Mouse (Mus musculus): ENCODE results near the gene Ttbk1. TPM values are rescaled to one million over a fixed set of nuclear protein-coding genes. Genes with fewer than 3 reads are reported as not detected.

Gene Ttbk1
- polyA plus RNA-seq, 2 experiments = 0.06 to 0.31 TPM

- Histone ChIP-seq H3K36me3 (ENCODE audit: control insufficient read depth, insufficient read depth, low read length) (peaks cover 3% of the 10 kb centered on the region; the same call in 1 of the 2 replicates), H3K4me3 (replicated peaks; ENCODE audit: low read length) (no peak overlapping the region), H3K9me3 (ENCODE audit: control insufficient read depth, low read length) (no peaks in the 10 kb centered on the region), H3K4me1 (ENCODE audit: control insufficient read depth, insufficient read depth, low read length) (peaks cover 6% of the 10 kb centered on the region), H3K9ac (ENCODE audit: low read depth, low read length, severe bottlenecking) (no peak overlapping the region), H3K27ac (replicated peaks; ENCODE audit: low read depth, low read length) (no peak overlapping the region), H3K4me2 (replicated peaks; ENCODE audit: low read depth, low read length, severe bottlenecking) (no peak overlapping the region), H3K27me3 (ENCODE audit: control insufficient read depth, insufficient read depth, low read length) (no peaks in the 10 kb centered on the region)
- ATAC-seq (ENCODE audit: low FRiP score, low read depth) = no peak
- 83% methylated on average over 5 of the region's 5 CpGs for WGBS
- TF ChIP-seq POLR2A (IDR thresholded peaks at IDR 0.05; ENCODE audit: borderline replicate concordance, extremely low read depth, insufficient read depth, insufficient read length) = no peak
- no peak for DNase-seq (ENCODE audit: low spot score)
These were observed 8.0 kb upstream of the Ttbk1 start for GRCm38 (mm10) chr17:46495486-46495885.

- WGBS = 2% methylated on average over 4 of the region's 22 CpGs
These were observed 480 bp downstream of the Ttbk1 start for GRCm38 (mm10) chr17:46486995-46487394.

GRCm38 (mm10) chr17:46484461-46484875, 3.0 kb downstream of the Ttbk1 start:
- no peak overlapping the region for H3K4me3 ChIP-seq (replicated peaks; ENCODE audit: low read length)
- H3K27me3 ChIP-seq (ENCODE audit: control insufficient read depth, insufficient read depth, low read length) = peaks cover 63% of the 10 kb centered on the region
- H3K27ac ChIP-seq (replicated peaks; ENCODE audit: low read depth, low read length) = no peak overlapping the region
- no peak for TF ChIP-seq POLR2A (IDR thresholded peaks at IDR 0.05; ENCODE audit: borderline replicate concordance, extremely low read depth, insufficient read depth, insufficient read length)
- 17% methylated on average over 6 of the region's 6 CpGs for WGBS
- H3K9me3 ChIP-seq (ENCODE audit: control insufficient read depth, low read length) = no peaks in the 10 kb centered on the region
- no peak overlapping the region for H3K4me2 ChIP-seq (replicated peaks; ENCODE audit: low read depth, low read length, severe bottlenecking)
- H3K4me1 ChIP-seq (ENCODE audit: control insufficient read depth, insufficient read depth, low read length) = peaks cover 3% of the 10 kb centered on the region; the same call in 1 of the 2 replicates
- no peak overlapping the region for H3K9ac ChIP-seq (ENCODE audit: low read depth, low read length, severe bottlenecking)
- no peaks in the 10 kb centered on the region for H3K36me3 ChIP-seq (ENCODE audit: control insufficient read depth, insufficient read depth, low read length)
- ATAC-seq (ENCODE audit: low FRiP score, low read depth) (no peak), DNase-seq (ENCODE audit: low spot score) (no peak)

More at GRCm38 (mm10) chr17:46486995-46487394, 480 bp downstream of the Ttbk1 start:
- DNase-seq (ENCODE audit: low spot score) = no peak
- Histone ChIP-seq H3K4me2 (replicated peaks; ENCODE audit: low read depth, low read length, severe bottlenecking) (peak overlapping the region; percentile 58), H3K36me3 (ENCODE audit: control insufficient read depth, insufficient read depth, low read length) (no peaks in the 10 kb centered on the region), H3K4me1 (ENCODE audit: control insufficient read depth, insufficient read depth, low read length) (peaks cover 3% of the 10 kb centered on the region; the same call in 1 of the 2 replicates), H3K27ac (replicated peaks; ENCODE audit: low read depth, low read length) (no peak overlapping the region), H3K27me3 (ENCODE audit: control insufficient read depth, insufficient read depth, low read length) (peaks cover 63% of the 10 kb centered on the region), H3K9ac (ENCODE audit: low read depth, low read length, severe bottlenecking) (peak overlapping the region; percentile 46), H3K4me3 (replicated peaks; ENCODE audit: low read length) (peak overlapping the region; percentile 32), H3K9me3 (ENCODE audit: control insufficient read depth, low read length) (no peaks in the 10 kb centered on the region)
- no peak for TF ChIP-seq POLR2A (IDR thresholded peaks at IDR 0.05; ENCODE audit: borderline replicate concordance, extremely low read depth, insufficient read depth, insufficient read length)
- ATAC-seq (ENCODE audit: low FRiP score, low read depth) = no peak

GRCm38 (mm10) chr17:46484021-46484431, 3.4 kb downstream of the Ttbk1 start:
- Histone ChIP-seq H3K27me3 (ENCODE audit: control insufficient read depth, insufficient read depth, low read length) (peaks cover 63% of the 10 kb centered on the region), H3K9ac (ENCODE audit: low read depth, low read length, severe bottlenecking) (no peak overlapping the region), H3K9me3 (ENCODE audit: control insufficient read depth, low read length) (no peaks in the 10 kb centered on the region), H3K4me1 (ENCODE audit: control insufficient read depth, insufficient read depth, low read length) (peaks cover 3% of the 10 kb centered on the region; the same call in 1 of the 2 replicates), H3K27ac (replicated peaks; ENCODE audit: low read depth, low read length) (no peak overlapping the region), H3K4me2 (replicated peaks; ENCODE audit: low read depth, low read length, severe bottlenecking) (peak overlapping the region; percentile 43), H3K4me3 (replicated peaks; ENCODE audit: low read length) (peak overlapping the region; percentile 22), H3K36me3 (ENCODE audit: control insufficient read depth, insufficient read depth, low read length) (no peaks in the 10 kb centered on the region)
- DNase-seq (ENCODE audit: low spot score) (no peak), ATAC-seq (ENCODE audit: low FRiP score, low read depth) (no peak)
- WGBS = 2% methylated on average over 13 of the region's 13 CpGs
- TF ChIP-seq POLR2A (IDR thresholded peaks at IDR 0.05; ENCODE audit: borderline replicate concordance, extremely low read depth, insufficient read depth, insufficient read length) = no peak

GRCm38 (mm10) chr17:46483561-46484001, 3.9 kb downstream of the Ttbk1 start:
- H3K4me3 ChIP-seq (replicated peaks; ENCODE audit: low read length) = peak overlapping the region; percentile 22
- WGBS = 1% methylated on average over 16 of the region's 16 CpGs
- peak; percentile 9 for DNase-seq (ENCODE audit: low spot score)
- H3K36me3 ChIP-seq (ENCODE audit: control insufficient read depth, insufficient read depth, low read length) = no peaks in the 10 kb centered on the region
- H3K9me3 ChIP-seq (ENCODE audit: control insufficient read depth, low read length) = no peaks in the 10 kb centered on the region
- no peak overlapping the region for H3K9ac ChIP-seq (ENCODE audit: low read depth, low read length, severe bottlenecking)
- no peak for TF ChIP-seq POLR2A (IDR thresholded peaks at IDR 0.05; ENCODE audit: borderline replicate concordance, extremely low read depth, insufficient read depth, insufficient read length)
- H3K27ac ChIP-seq (replicated peaks; ENCODE audit: low read depth, low read length) = no peak overlapping the region
- peak overlapping the region; percentile 43 for H3K4me2 ChIP-seq (replicated peaks; ENCODE audit: low read depth, low read length, severe bottlenecking)
- peaks cover 3% of the 10 kb centered on the region; the same call in 1 of the 2 replicates for H3K4me1 ChIP-seq (ENCODE audit: control insufficient read depth, insufficient read depth, low read length)
- H3K27me3 ChIP-seq (ENCODE audit: control insufficient read depth, insufficient read depth, low read length) = peaks cover 58% of the 10 kb centered on the region
- ATAC-seq (ENCODE audit: low FRiP score, low read depth) = no peak

All from limb, embryonic 14.5 days (tissue).